Mouse (Mus musculus): Measurements from ENCODE around the gene Ivns1abp.

- TF ChIP-seq CTCF (IDR thresholded peaks at IDR 0.05; ENCODE audit: borderline replicate concordance, control insufficient read depth, extremely low read depth, insufficient read depth, low read length, poor library complexity), result no peak
- no peak for TF ChIP-seq POLR2A (IDR thresholded peaks at IDR 0.05; ENCODE audit: control insufficient read depth, extremely low read depth, insufficient read depth, low read length, poor library complexity)
Observed at GRCm38 (mm10) chr1:151345863-151346195, 1.6 kb downstream of the Ivns1abp start.

Measured in thymus, adult 2 months (tissue).